Mouse (Mus musculus) heart, embryonic 16.5 days (tissue): ENCODE measurements around the gene Myh9. TPM values are rescaled to one million over a fixed set of nuclear protein-coding genes. Genes with fewer than 3 reads are reported as not detected.
A peak's percentile ranks its signal among the peaks of the same experiment; 100 is the strongest.
"Not testable (repeated sequence)": the region's sequence is repeated elsewhere in the genome, so short reads cannot be mapped to it uniquely, and the experiment has no call there.

Experiments used
- ATAC-seq: fragments of 200-750 bp; cut with Nextera tagmentation; replicated peaks from 2 replicates; pipeline ENCODE4 v1.8.0; 2017; ENCODE audit warnings: moderate number of reproducible peaks; ENCODE audit not compliant: insufficient read depth, low FRiP score; ENCODE audit errors: extremely low read depth
- H3K27ac ChIP-seq: fragments of 300-500 bp; sonication (generic); 2 replicates; pipeline ENCODE4 v1.5.1; 2014; ENCODE audit warnings: mild to moderate bottlenecking, low read length, control low read depth, moderate library complexity
- H3K27me3 ChIP-seq: fragments of 300-500 bp; sonication (generic); 2 replicates; pipeline ENCODE4 v1.6.1; 2014; ENCODE audit warnings: low read length, mixed read lengths; ENCODE audit not compliant: control insufficient read depth, insufficient read depth
- H3K36me3 ChIP-seq: fragments of 300-500 bp; sonication (generic); 2 replicates; pipeline ENCODE4 v1.6.1; 2014; ENCODE audit not compliant: control insufficient read depth, insufficient read depth
- H3K4me1 ChIP-seq: fragments of 300-500 bp; sonication (generic); 2 replicates; pipeline ENCODE4 v1.6.1; 2014; ENCODE audit warnings: low read length, mixed read lengths; ENCODE audit not compliant: control insufficient read depth, insufficient read depth
- H3K4me2 ChIP-seq: fragments of 300-500 bp; sonication (generic); 2 replicates; pipeline ENCODE4 v1.6.1; 2014; ENCODE audit warnings: low read depth, mild to moderate bottlenecking, control low read depth, low read length
- H3K4me3 ChIP-seq: fragments of 300-500 bp; sonication (generic); 2 replicates; pipeline ENCODE4 v1.5.1; 2014; ENCODE audit warnings: mild to moderate bottlenecking, control low read depth, low read length
- H3K9ac ChIP-seq: fragments of 300-500 bp; sonication (generic); 2 replicates; pipeline ENCODE4 v1.6.1; 2014; ENCODE audit warnings: low read length, control low read depth
- H3K9me3 ChIP-seq: fragments of 300-500 bp; sonication (generic); replicated peaks from 2 replicates; pipeline ENCODE4 v1.6.1; 2016; ENCODE audit warnings: low read length; ENCODE audit not compliant: control insufficient read depth
- WGBS: fragments of 180-500 bp; shearing (Covaris S2); extraction: QIAGEN DNeasy Blood & Tissue Kit; methylation state at CpG from one replicate; pipeline ENCODE4 v1.1.7; 2014; 5-methylcytosine and 5-hydroxymethylcytosine counted together
- polyA plus RNA-seq: library from polyadenylated mRNA; unstranded; fragments of >200 nt; fragmentation: Nextera tagmentation; extraction: Ambion mirVana; gene quantifications from 2 replicates; pipeline ENCODE4 v1.2.1, GENCODE M21; 2015

Gene Myh9
- polyA plus RNA-seq, 1 experiment from 2014 or later: 22.8 TPM

GRCm38 (mm10) chr15:77847826-77848225, 5.9 kb upstream of the Myh9 start:
- H3K36me3 ChIP-seq: no peaks in the 10 kb centered on the region
- no peak overlapping the region for H3K4me3 ChIP-seq
- no peak overlapping the region for H3K27ac ChIP-seq
- H3K4me1 ChIP-seq: peaks cover 3% of the 10 kb centered on the region; the same call in 1 of the 2 replicates
- ATAC-seq: no peak
- no peaks in the 10 kb centered on the region for H3K9me3 ChIP-seq
- no peaks in the 10 kb centered on the region for H3K27me3 ChIP-seq
- WGBS: 56% methylated on average over 3 of the region's 3 CpGs
- H3K4me2 ChIP-seq: no peak overlapping the region
- H3K9ac ChIP-seq: no peak overlapping the region

- H3K27me3 ChIP-seq: no peaks in the 10 kb centered on the region
- H3K4me3 ChIP-seq: no peak overlapping the region
- 80% methylated on average over 3 of the region's 3 CpGs for WGBS
- H3K4me1 ChIP-seq: peaks cover 3% of the 10 kb centered on the region; the same call in 1 of the 2 replicates
- no peak overlapping the region for H3K27ac ChIP-seq
- H3K9ac ChIP-seq: no peak overlapping the region
- no peak overlapping the region for H3K4me2 ChIP-seq
- no peak for ATAC-seq
- H3K36me3 ChIP-seq: no peaks in the 10 kb centered on the region
- H3K9me3 ChIP-seq: no peaks in the 10 kb centered on the region
Observed at GRCm38 (mm10) chr15:77847108-77847507, 5.1 kb upstream of the Myh9 start.

GRCm38 (mm10) chr15:77845931-77846595, 4.1 kb upstream of the Myh9 start:
- not testable (repeated sequence) for ATAC-seq, H3K4me2 ChIP-seq, H3K4me1 ChIP-seq, H3K9me3 ChIP-seq, H3K36me3 ChIP-seq, H3K27ac ChIP-seq, H3K4me3 ChIP-seq, H3K9ac ChIP-seq, H3K27me3 ChIP-seq
- WGBS: 79% methylated on average over 11 of the region's 11 CpGs

DNA sequence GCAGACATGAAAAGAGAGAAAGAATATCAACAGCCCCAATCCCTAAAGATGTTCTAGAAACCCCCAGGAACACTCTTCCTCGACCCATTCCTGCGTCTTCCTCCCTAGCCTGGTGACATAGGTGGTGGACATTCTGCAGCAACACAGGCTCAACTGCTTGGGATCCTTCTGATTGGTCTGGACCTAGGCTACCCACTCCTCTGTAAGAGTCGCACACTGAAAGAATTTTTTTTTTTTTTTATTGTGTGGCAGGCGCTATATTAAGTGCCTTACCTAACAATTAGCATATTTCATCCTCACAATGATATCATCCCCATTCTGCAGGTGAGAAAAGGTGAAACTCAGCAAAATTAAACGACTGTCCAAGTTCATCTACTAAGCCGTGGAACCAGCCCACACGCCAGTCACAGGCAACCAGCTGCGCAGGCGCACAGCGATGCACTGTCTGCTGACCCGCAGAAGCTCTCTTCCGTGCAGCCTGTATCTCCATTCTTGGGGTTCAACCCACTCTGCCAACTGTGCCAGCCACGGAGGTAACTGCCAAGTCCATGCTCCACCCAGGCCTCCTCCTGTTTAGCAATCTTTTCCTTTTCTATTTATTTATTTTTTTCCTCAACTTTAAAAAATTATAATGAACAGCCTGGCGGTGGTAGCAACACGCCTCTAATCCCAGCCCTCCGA, 3.1 kb upstream of the Myh9 start:
- WGBS: 83% methylated on average over 16 of the region's 16 CpGs
- Histone ChIP-seq H3K36me3 (no peaks in the 10 kb centered on the region), H3K9ac (no peak overlapping the region), H3K4me1 (no peaks in the 10 kb centered on the region), H3K27ac (no peak overlapping the region), H3K9me3 (no peaks in the 10 kb centered on the region), H3K4me2 (no peak overlapping the region), H3K27me3 (no peaks in the 10 kb centered on the region), H3K4me3 (no peak overlapping the region)
- ATAC-seq: no peak

DNA sequence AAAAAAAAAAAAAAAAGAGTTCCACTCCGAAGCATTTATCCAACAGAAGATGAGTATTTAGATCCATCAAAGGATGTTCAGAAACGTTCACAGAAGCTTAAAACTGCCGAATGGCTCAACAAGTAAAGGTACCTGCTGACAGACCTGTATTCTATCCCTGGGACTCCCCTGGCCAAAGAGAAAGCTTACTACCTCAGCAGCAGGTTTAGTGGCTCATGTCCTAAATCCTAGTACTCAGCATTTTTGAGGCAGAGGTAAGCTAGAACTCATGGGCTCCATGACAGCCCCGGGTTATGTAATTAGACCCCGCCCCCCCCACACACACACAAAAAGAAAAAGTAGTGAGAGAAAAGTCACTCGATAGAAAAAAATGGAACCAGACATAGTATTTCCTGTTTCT, 2.1 kb upstream of the Myh9 start:
- Histone ChIP-seq H3K9ac (no peak overlapping the region), H3K9me3 (no peaks in the 10 kb centered on the region), H3K4me3 (no peak overlapping the region), H3K27me3 (no peaks in the 10 kb centered on the region), H3K4me2 (no peak overlapping the region), H3K36me3 (no peaks in the 10 kb centered on the region), H3K27ac (no peak overlapping the region), H3K4me1 (peaks cover 8% of the 10 kb centered on the region)
- 69% methylated on average over 6 of the region's 6 CpGs for WGBS
- no peak for ATAC-seq

DNA sequence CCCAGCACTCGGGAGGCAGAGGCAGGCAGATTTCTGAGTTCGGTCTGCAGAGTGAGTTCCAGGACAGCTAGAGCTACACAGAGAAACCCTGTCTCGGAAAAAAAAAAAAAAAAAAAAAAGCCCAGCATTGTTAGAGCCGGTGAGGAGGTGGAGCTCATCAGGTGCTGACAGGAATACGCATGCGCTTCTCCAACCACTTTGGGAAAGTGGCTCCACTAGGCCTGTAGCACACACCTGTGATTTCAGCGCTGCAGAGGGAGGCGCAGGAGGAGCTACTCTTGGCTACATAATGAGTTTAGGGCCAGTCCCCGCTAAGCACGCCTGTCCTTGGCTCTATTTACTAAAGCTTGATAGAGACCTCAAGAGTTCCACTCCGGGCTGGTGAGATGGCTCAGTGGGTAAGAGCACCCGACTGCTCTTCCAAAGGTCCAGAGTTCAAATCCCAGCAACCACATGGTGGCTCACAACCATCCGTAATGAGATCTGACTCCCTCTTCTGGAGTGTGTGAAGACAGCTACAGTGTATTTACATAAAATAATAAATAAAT, 1.6 kb upstream of the Myh9 start:
- not testable (repeated sequence) for ATAC-seq, H3K36me3 ChIP-seq, H3K9me3 ChIP-seq, H3K4me2 ChIP-seq, H3K27ac ChIP-seq, H3K27me3 ChIP-seq, H3K9ac ChIP-seq, H3K4me3 ChIP-seq
- WGBS: 68% methylated on average over 12 of the region's 13 CpGs
- peaks cover 13% of the 10 kb centered on the region for H3K4me1 ChIP-seq

GRCm38 (mm10) chr15:77843046-77843445, 1.1 kb upstream of the Myh9 start:
- H3K27ac ChIP-seq: peak overlapping the region; percentile 83; the same call in 1 of the 2 replicates
- no peak overlapping the region for H3K4me3 ChIP-seq
- no peak overlapping the region for H3K9ac ChIP-seq

GRCm38 (mm10) chr15:77841361-77842046, 471 bp downstream of the Myh9 start:
- Histone ChIP-seq H3K4me2 (peak overlapping the region; percentile 88), H3K27me3 (no peaks in the 10 kb centered on the region), H3K36me3 (no peaks in the 10 kb centered on the region), H3K27ac (peak overlapping the region; percentile 94), H3K9ac (peak overlapping the region; percentile 89), H3K4me1 (peaks cover 34% of the 10 kb centered on the region), H3K9me3 (no peaks in the 10 kb centered on the region), H3K4me3 (peak overlapping the region; percentile 87)
- peak; percentile 29 for ATAC-seq
- under 1% methylated on average over 80 of the region's 80 CpGs for WGBS

More at GRCm38 (mm10) chr15:77843046-77843445, 1.1 kb upstream of the Myh9 start:
- WGBS: 35% methylated on average over 2 of the region's 2 CpGs
- Histone ChIP-seq H3K9me3 (no peaks in the 10 kb centered on the region), H3K27me3 (no peaks in the 10 kb centered on the region), H3K4me2 (peak overlapping the region; percentile 68), H3K4me1 (peaks cover 18% of the 10 kb centered on the region), H3K36me3 (no peaks in the 10 kb centered on the region)
- no peak for ATAC-seq
